Mouse (Mus musculus): Measurements from ENCODE around the gene Map1b. TPM values are rescaled to one million over a fixed set of nuclear protein-coding genes. Genes with fewer than 3 reads are reported as not detected.

Map1b gene
- total RNA-seq, 2 experiments from 2014 or later = 76.1 to 106 TPM

GRCm38 (mm10) chr13:99450766-99451165, 65.6 kb downstream of the Map1b start:
- no peak for DNase-seq (ENCODE audit: low spot score in 2 of 2)

- no peak for DNase-seq (ENCODE audit: low spot score in 2 of 2)
Measured at GRCm38 (mm10) chr13:99449547-99449946, 66.8 kb downstream of the Map1b start.

- DNase-seq (ENCODE audit: low spot score in 2 of 2) = no peak
Measured at GRCm38 (mm10) chr13:99448278-99448677, 68.1 kb downstream of the Map1b start.

- no peak for DNase-seq (ENCODE audit: low spot score in 2 of 2)
Measured at GRCm38 (mm10) chr13:99447403-99448199, 68.7 kb downstream of the Map1b start.

GRCm38 (mm10) chr13:99447002-99447401, 69.3 kb downstream of the Map1b start:
- DNase-seq (ENCODE audit: low spot score in 2 of 2) = no peak

- DNase-seq (ENCODE audit: low spot score in 2 of 2) = no peak
Measured at GRCm38 (mm10) chr13:99444880-99445279, 71.5 kb downstream of the Map1b start.

- DNase-seq (ENCODE audit: low spot score in 2 of 2) = no peak
Measured at GRCm38 (mm10) chr13:99444431-99444871, 71.9 kb downstream of the Map1b start.

GRCm38 (mm10) chr13:99443484-99444175, 72.7 kb downstream of the Map1b start:
- DNase-seq (ENCODE audit: low spot score in 2 of 2) = no peak

GRCm38 (mm10) chr13:99442434-99443249, 73.7 kb downstream of the Map1b start:
- DNase-seq (ENCODE audit: low spot score in 2 of 2) = no peak

GRCm38 (mm10) chr13:99441700-99442433, 74.5 kb downstream of the Map1b start:
- no peak for DNase-seq (ENCODE audit: low spot score in 2 of 2)

GRCm38 (mm10) chr13:99440228-99440627, 76.1 kb downstream of the Map1b start:
- no peak for DNase-seq (ENCODE audit: low spot score in 2 of 2)

GRCm38 (mm10) chr13:99439357-99439756, 77.0 kb downstream of the Map1b start:
- DNase-seq (ENCODE audit: low spot score in 2 of 2) = no peak

- no peak for DNase-seq (ENCODE audit: low spot score in 2 of 2)
Measured at GRCm38 (mm10) chr13:99437051-99437450, 79.3 kb downstream of the Map1b start.

- no peak for DNase-seq (ENCODE audit: low spot score in 2 of 2)
Measured at GRCm38 (mm10) chr13:99434494-99434893, 81.8 kb downstream of the Map1b start.

- DNase-seq (ENCODE audit: low spot score in 2 of 2) = no peak
Measured at GRCm38 (mm10) chr13:99433068-99434008, 83.0 kb downstream of the Map1b start.

GRCm38 (mm10) chr13:99423581-99423980, 92.8 kb downstream of the Map1b start:
- DNase-seq (ENCODE audit: low spot score in 2 of 2) = no peak

- DNase-seq (ENCODE audit: low spot score in 2 of 2) = no peak
Measured at GRCm38 (mm10) chr13:99416601-99417000, 99.7 kb downstream of the Map1b start.

GRCm38 (mm10) chr13:99414352-99414742, 102.0 kb downstream of the Map1b start:
- no peak for DNase-seq (ENCODE audit: low spot score in 2 of 2)

- DNase-seq (ENCODE audit: low spot score in 2 of 2) = no peak
Measured at GRCm38 (mm10) chr13:99413481-99414351, 102.6 kb downstream of the Map1b start.

Measured in adrenal gland, postnatal 4 days (tissue).